Mouse (Mus musculus): Measurements from ENCODE around the gene Cygb.

GRCm38 (mm10) chr11:116693899-116694249 lies 39.8 kb upstream of the Cygb start:
- TF ChIP-seq CTCF (IDR thresholded peaks at IDR 0.05; ENCODE audit: low read depth) (no peak), EP300 (IDR thresholded peaks at IDR 0.05; ENCODE audit: low read depth) (no peak)

Measured in liver, embryonic 14.5 days (tissue).